Mouse (Mus musculus) right cerebral cortex, postnatal 36 days (tissue): ENCODE results near the gene Fbxl13.

Source experiments
- DNase-seq, 2 experiments: peaks; one replicate each; pipeline ENCODE4 v3.0.0; 2022; ENCODE audit warnings: low spot score in 2 of 2, mixed read lengths in 1 of 2

The Fbxl13 gene

DNA sequence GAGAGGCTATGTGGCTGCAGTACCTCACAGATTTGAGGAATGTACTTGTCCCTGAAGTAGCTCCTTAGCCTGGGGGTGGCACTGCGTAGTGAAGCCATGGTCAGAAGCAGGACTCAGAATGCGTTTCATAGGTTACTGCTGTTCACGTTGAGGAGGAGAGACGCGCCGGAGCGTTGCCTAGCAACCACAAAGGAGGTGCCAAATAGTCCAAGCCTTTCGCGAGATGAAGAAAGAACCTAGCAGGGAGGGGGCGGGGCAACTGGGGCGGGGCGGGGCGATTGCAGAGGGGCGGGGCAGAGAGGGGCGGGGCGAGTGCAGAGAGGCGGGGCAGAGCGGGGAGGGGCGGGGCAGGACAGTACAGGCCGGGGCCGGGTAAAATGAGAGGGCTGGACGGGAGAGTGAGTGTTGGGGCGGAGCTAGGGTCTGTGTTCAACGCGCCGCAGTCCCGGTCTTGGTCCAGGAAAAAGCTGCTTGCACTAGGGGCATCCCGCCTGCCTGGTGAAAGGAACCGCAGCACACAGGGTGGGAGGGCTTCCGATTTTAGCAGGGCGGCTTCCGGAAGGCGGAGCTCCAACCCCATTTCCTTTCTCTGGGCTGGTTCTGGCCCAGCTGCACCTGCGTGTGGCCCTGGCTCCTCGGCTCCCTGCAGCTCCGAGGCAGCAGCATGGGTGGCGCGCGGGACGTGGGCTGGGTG is at the start of gene Fbxl13, which contains the start of gene Armc10:
Gene Fbxl13 (minus strand): TSS at position 196 of the 694 bp plus-strand sequence.
Gene Armc10 (plus strand): TSS at position 375 of the 694 bp plus-strand sequence.
- DNase-seq, result peak; percentile 91 to 94

DNA sequence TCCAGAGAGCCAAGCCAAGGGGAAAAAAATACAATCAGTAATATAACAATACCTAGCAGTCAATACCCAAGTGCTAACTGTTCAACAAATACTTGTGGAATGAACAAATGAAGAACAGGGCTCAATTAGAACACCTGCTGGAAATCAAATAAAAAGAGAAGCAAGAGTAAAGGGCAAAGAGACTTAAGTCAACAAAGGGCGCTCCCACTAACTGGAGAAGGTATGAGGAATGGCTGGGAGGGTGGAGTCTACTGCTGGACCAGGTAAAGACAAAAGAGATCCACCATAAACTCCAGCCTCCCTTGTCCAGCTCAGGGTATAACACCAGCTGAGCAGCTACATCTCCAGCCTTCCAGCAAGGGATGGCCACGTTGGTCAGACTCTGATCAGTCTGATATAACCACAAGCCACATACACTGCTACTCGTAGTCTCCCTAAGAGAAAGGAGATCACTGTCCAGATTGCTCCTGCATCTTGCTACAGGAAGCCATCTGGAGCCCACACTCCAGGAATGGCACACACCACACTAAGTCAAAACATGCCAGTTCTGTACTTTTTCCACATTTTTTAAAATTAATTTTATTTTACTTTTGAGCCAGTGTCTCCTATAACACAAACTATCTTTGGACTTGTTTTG is 49.5 kb upstream of the Fbxl13 start:
- no peak for DNase-seq

DNA sequence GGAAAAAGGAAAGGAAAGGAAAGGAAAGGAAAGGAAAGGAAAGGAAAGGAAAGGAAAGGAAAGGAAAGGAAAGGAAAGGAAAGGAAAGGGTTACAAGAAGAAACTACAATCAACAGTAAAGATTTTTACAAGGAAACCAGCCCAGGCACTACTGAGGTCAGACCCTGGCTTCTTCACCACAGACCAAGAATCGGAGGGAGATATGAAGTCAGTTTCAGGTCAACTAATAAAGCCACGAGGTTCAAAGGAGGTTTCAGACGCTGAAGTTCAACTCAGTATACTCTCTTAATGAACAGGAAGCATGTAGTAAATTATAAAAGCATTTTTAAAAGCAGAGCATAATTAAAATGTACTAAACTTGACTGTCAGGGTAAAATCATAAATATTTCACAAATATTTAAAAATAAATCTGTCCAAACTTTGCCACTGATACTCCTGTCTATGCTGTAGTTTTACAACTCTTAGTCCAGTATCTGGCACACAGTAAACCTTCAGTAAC is 48.0 kb upstream of the Fbxl13 start:
- DNase-seq, result no peak

DNA sequence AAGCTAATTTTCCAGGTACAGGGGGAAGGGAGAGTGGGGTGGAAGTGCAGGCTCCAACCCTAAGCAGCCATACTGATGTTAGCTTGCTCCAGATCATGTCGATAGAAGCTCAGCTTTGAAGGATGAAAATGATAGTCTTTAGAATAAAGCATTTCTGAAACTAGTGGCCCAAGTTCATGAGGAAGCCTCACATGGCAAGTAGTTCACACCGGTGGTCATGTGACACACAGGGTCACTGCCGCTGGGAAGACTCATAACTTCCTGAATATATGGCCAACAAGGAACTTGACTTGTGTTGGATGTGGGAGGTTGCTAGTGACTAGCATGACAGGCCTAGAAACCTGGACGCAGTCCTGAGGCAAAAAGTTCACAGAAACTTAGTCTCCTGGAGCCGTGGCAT is 46.8 kb upstream of the Fbxl13 start:
- DNase-seq, result no peak

DNA sequence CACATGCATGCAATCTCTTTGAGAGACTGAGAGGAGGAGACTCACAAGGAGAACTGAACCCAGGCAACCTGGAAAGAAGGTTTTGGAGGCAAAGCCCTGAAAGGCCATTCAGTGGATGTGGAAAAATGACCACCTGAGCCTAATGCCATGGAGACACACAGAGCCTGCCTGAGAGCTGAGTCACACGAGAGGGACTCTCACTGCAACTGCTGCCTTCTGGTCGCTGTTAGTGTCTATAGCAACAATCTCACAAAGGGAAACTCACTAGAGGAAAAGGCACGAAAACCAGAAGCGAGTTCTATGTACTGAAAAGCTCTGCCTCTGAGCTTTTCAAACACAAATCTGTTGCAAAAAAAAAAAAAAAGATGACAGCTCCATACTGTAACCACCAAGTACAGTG is 41.6 kb upstream of the Fbxl13 start:
- DNase-seq, result no peak

DNA sequence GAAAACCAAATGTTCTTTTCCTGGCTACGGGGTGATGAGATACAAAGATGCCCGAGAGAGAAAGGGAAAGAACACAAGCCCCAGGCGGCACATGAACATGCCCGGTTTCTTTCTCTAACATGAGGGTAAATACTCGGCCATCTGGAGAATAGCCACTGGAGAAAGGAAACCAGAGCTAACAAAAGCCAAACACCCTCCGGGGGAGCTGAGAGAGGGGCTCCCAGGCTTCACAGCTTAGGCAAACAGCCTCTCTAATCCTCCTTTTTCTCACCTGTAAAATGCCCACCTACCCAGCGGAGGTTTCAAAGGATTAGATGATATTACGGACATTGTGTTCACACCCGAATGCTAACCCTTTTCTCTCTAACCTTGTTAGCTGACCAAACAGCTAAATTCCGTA is 39.6 kb upstream of the Fbxl13 start:
- no peak for DNase-seq

DNA sequence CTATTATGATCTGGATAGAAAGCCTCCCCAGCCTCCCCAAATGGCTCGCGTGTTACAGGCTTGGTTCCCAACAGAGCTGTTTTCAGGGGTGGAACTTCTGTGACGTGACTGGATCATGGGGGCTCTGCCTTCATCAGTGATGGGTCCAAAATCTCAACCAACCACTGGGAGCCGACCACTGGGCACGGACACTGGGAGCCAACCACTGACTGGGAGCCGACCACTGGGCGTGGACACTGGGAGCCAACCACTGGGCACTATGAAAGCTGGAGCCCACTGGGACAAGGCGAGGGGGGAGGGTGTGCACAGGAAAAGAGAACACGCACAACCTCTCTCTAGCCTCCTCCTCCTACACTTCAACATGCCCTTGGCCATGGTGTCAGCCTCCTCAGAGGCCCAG is 38.4 kb upstream of the Fbxl13 start:
- no peak for DNase-seq

DNA sequence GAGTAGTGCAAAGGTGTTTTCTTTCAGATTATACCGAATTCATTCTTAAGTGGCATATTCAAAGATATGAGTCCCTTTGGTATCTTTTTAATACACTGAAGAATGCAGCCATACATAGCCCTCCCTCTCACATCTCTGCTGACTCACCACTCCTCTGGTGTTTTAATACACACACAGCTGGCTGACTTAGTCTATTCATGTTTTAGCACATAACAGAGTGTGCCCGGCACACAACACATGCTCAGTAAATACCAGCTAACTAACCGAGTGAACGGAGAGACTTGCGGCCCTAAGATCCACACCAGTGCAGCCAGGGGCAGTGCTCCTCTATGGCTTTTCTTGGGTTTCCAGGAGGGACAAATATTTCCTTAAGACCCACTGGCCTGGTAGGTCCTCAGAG is 35.5 kb upstream of the Fbxl13 start:
- peak; percentile 41 to 56 for DNase-seq

DNA sequence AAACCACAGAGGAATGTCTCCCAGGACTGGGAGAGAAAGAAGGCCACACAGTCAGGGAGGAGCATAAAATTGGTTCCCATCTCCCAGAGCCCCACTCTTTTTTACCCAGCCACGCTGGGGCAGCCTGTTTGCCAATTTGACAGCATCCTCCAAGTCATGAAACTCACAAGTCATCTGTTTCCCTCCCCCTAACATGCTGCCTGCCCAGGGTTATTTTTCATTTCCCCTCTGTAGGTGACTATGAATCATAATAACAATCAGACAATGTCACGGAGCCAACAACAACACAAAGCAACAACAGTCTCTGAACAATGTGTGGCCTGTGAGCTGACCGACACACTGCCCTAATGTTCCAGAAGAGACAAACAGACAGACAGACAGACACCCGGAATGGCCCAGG is 34.6 kb upstream of the Fbxl13 start:
- DNase-seq, result no peak

DNA sequence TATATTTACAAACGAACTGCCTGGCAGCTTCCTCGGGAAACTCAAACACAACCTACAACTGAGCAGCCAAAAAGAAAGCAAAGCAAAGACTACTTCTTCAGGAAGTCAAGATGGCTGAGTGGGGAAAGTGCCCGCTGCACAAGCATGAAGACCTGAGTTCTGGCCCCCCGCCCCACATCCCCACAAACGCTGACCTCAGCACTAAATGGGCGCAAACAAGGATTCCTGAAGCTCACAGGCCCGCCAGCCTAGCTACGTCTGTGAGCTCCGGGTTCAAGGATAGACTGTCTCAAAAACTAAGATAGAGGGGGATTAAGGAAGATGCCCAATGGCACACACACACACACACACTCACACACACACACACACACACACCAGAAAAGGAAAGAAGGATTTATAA is 32.9 kb upstream of the Fbxl13 start:
- no peak for DNase-seq

DNA sequence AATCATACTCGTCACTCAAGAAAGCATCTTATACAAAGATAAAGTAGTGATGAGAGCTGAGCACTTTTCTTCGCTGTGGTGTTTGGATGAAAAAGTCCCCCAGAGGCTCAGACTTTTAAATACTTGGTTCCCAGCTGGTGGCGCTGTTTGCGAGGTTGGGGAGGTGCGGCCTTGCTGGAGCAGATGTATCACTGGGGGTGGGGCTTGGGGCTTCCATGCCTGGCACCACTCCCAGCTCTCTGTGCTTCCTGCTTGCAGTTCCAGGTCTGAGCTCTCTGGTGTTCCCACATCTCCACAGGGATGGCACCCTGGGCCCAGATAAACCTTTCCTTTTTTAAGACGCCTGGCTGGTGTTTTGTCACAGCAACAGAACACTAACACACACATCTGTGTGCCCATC is 32.5 kb upstream of the Fbxl13 start:
- no peak for DNase-seq

DNA sequence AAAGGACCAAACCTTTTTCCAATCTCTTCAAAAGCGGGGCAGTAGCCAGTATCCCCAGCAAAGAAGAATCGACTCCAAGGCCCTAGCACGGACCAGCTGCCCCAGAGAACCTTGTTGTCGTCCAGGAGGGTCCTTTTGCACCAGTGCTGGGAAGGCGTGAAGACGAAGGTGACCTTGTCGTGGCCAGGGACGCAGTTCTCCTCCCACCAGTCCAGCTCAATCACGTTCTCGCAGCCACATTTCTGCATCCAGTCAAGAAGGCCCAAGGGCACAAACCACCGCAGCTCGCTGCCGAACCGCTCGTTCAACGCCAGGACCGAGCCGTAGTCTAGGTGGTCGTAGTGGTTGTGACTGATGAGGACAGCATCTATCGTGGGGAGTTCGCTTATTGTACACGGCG is 30.1 kb upstream of the Fbxl13 start:
- no peak for DNase-seq

DNA sequence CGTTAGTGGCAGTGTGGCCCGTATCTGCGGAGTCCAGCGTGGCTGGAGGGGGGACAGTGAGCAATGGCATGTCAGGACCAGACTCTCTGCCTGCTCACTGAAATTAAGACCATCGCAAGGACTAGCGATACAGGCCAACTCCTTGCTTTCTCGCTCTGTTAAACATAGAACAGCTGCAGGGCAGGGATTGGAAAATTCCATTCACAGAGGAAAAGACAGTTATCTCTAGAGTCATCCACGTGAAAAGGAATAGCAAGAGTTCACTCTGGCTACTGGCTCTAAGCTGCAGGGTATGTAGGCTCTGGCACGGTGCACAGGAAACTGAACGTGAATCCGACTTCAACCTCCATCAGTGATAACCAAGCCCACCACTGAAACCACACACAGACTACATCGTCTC is 29.6 kb upstream of the Fbxl13 start:
- DNase-seq, result no peak

DNA sequence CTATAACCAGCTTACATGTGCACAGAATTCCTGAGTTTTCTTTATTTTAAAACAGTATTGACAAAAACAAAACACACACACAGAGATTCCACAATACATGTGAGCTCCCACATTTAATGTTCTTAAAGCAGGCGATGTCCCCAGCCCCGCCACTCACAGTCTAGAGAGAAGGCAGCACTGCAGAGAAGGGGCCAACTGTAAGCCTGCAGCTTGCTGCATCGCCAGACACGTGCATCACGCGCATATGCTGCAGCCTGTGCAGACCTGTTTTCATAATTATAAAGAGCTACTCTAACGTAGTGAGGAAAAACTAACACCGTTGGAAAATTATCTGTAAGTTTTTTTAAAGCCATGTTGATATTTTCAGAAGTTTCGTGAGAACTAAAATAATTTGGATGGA is 28.3 kb upstream of the Fbxl13 start:
- DNase-seq, result no peak

DNA sequence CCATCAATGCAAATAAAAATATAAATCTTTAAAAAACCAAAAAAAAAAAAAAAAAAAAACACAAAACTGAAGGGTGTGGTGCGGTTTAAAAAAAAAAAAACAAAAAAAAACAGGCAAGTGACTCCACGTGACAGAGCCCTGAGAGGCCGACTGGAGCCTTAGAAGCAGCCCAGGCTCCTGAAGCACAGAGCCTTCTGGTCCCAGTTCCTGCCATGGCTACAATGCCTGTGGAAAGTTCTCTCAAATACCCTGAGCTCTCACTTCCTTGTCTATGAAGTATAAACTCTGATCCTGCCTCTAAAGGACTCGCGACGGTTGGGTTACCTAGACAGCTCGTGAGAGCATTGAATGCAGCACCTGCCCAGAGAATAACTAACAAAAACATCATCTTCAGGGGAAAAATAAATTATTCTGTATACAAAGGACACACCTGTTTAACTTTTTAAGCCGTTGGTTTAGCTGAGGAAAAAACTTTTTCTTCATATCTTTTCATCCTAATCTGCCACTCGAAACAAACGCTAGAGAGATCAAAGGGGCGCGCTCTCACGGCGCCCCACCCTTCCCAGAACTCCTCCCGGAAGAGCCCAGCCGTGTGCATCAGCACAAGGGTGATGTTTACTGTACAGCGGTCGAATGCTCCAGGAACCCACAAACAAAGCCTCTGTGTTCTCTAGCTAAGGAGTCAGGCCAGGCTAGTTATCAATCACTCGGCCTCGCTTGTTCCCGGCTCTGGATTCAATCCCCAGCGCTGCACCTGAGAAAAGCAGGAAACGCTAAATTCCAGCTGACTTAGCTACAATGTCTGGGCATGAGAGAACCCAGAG is 27.6 kb upstream of the Fbxl13 start:
- no peak for DNase-seq

DNA sequence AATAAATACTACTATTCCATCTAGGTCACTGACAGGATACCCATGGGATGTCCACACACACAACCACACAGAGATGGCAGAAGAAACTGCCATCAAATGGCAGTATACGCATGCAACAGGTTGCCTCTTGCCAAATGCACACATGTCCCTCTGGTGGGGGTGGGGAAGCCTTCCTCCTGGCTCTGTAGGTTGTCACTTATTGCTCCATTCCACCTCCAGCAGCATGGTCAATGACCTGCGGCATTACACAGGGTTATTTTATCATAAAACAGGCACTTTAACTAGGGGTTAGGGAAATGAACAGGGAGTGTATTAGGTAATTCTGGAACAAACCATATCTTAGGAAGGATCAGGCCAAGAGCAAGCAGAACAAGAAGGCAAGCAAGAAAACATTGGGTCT is 23.9 kb upstream of the Fbxl13 start:
- no peak for DNase-seq

DNA sequence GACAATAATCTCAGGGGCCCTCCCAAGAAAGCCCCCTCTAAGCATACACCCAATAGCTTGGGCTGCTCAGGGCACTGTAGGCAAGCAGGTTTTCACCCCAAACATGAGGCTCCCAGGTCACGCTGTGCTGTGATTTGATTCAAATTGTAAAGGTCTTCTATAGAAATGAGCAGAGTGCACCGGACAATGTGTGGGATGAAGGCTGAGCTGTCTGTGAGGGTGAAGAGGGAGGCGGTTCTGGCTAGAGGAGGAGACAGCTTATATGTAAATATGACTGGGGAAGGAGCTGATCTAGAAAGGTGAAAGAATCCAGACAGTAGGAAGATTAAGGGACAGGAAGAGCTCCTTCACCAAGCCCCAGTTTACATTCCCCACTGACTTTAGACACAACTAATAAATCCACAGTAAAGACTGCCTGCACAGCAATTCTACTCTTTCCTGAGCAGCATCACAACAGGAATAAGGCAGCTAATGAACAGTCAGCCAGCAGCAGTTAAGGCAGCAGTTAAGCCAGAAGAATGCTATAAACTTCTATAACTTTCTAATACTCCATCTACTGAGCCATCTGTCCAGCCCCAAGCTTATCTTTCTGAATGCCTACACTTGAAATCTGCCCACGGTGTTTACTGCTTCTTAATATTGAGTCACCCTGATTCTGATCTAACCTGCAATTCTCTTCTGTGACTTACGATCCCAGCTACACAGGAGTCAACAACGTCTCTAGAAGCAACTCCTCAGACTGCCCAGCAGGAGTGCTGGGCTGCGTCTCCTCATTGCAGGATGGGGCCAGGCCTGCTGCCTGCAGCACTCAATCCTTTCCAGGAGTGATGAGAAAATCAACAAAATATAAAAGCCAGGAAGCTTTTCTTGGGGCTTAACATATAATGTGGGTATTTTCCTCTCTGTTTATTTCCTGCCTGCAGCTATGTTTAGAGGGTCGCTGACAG is 22.0 kb upstream of the Fbxl13 start:
- DNase-seq, result no peak

DNA sequence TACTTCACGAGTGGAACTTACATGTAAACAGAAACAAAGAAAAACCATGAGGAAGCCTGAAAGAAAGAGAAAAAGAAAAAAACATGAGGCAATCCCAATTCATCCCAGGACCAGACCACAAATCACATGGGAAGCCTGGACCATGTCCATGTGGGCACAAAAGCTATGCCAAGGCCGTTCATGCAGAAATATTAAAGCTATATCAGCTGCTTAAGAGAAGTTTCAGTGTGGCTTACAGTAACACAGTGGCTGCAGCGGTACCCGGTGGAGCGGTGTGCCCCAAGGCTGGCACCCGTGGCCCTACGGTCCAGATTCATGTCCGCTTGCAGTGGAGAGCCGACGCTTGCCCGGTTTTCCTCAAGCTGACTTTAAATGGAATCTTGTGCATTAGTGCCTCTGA is 17.6 kb upstream of the Fbxl13 start:
- no peak for DNase-seq

DNA sequence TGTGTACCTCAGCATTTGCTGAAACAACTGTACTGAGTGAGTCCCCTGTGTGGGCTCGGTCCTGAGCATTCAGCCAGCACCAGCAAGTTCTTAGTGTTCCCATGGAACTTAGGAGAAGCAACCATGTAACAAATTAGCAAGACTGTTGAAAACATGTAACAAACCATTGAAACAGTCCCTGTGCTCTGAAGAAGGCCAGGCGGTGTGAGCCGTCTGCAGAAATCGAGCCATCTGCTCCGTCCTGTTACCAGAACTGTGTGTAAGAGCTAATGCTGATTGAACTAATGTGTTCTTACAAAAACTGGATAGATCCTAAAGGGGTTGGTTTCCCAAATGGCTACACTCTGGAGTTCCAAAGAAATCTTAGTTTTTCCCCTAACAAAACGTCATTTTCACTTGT is 15.4 kb upstream of the Fbxl13 start:
- DNase-seq, result no peak

DNA sequence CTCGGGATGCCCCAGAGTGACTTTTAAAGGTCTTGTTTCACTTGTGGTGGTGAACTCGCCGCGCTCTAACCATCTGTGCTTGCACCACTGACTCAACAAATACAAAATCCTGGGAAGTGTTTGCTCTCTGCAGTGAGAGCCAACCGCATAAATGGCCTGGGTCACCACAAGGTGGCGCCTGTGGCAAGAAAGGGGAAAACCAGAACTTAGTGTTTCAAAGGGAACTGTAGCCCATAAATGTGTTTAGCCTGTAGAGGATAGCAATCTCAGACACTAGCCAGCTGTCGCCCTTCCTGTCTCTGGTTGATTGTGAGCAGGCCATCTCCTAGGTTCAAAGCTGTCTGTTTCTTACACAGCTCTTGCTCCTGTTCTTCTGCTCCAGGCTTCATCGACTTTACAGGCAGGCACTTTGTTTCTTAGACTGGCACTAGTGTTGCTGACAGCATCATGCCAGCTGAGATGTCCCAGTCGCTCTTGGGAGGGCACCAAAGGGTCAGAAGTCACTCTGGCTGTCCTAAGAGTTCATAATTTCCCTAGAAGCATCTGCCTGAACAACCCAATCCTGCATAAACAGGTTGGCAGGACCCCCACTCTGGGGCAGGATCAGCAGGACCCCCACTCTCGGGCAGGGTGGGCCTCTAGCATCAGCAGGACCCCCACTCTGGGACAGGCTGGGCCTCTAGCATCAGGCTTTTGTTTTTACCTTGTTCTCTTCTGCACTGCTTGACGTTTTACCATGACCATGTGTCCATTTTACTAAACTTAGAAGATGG is 13.4 kb upstream of the Fbxl13 start:
- DNase-seq, result peak; percentile 62 to 65

DNA sequence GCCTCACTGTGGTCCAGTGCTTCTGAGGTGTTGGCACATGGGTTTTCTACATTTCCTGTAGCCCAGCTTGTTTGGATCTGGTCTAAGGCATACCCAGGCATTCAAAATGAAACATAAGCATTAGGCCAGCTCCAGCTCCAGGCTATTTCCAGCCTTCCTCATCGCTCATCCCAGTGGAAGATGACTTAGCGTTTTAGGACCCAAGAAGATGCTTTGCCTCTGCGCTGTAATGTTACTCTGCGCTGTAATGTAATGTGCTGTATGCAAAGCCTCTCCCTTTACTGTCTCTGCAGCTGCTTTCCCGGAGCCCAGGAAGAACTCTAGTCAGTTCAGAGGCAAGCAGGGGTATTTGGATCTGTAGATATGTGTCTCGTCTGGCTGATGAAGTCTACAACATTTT is 12.6 kb upstream of the Fbxl13 start:
- no peak for DNase-seq
